Mouse (Mus musculus) liver, embryonic 14.5 days (tissue): ENCODE data around the gene E130308A19Rik.

Source experiments
- CTCF ChIP-seq: IDR thresholded peaks from 2 replicates; pipeline ENCODE4 v1.5.1; 2016; ENCODE audit warnings: antibody characterized with exemption, low read depth, control low read depth
- EP300 ChIP-seq: IDR thresholded peaks from 2 replicates; pipeline ENCODE4 v1.6.1; 2016; ENCODE audit warnings: antibody characterized with exemption, low read depth

GRCm38 (mm10) chr4:59727187-59727877 is 101.3 kb downstream of the E130308A19Rik start:
- no peak for TF ChIP-seq CTCF
- TF ChIP-seq EP300 = no peak
